Mouse (Mus musculus) neutrophil, adult 5-6 weeks (primary cell): Measurements from ENCODE around the gene Cdkn3. TPM values are rescaled to one million over a fixed set of nuclear protein-coding genes. Genes with fewer than 3 reads are reported as not detected.
"Not testable (repeated sequence)": the region's sequence is repeated elsewhere in the genome, so short reads cannot be mapped to it uniquely, and the experiment has no call there.

Experiments used
- ATAC-seq: fragments of 151-379, 151-347 bp; 2 replicates; pipeline ENCODE4 v1.8.0; 2017; ENCODE audit warnings: mild to moderate bottlenecking, moderate TSS enrichment; ENCODE audit not compliant: insufficient number of reproducible peaks, poor library complexity, low FRiP score, severe bottlenecking; ENCODE audit errors: extremely low read depth
- total RNA-seq: library from RNA; stranded (forward); fragments of 200-1000 nt; gene quantifications from 2 replicates; pipeline ENCODE4 v1.2.3, GENCODE M21; 2017

Gene Cdkn3
- total RNA-seq = 2.1 and 4.3 TPM in 2 replicates

- peak; percentile 99 for ATAC-seq
These were observed at the start of gene Cdkn3 for GRCm38 (mm10) chr14:46760355-46761029. Gene Cdkn3 (plus strand): TSS chr14:46760541.

GRCm38 (mm10) chr14:46718483-46718922 is 41.8 kb upstream of the Cdkn3 start:
- no peak for ATAC-seq

GRCm38 (mm10) chr14:46722031-46722430 is 38.3 kb upstream of the Cdkn3 start:
- ATAC-seq = no peak

- ATAC-seq = no peak
These were observed 36.5 kb upstream of the Cdkn3 start for GRCm38 (mm10) chr14:46723828-46724227.

- no peak for ATAC-seq
These were observed 35.4 kb upstream of the Cdkn3 start for GRCm38 (mm10) chr14:46724941-46725340.

DNA sequence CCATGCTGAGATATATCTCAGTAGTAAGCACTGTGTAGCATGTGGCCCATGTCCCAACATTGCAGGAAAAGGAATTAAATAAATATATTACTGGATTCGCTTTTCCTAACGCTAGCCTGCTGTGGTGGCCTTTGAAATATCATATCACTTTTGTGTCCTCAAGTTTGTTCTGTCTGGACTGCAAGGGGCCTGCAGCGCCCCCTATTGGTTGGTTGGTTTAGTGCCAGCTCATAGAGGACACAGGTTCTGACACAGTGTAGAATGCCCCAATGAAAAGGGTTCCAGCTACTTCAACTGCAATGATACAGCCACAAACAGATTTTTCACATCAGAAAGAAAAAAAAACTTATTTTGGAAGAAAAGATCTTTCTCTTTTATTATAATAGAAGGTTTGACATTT is 34.6 kb upstream of the Cdkn3 start:
- no peak for ATAC-seq

- no peak for ATAC-seq
These were observed 26.1 kb upstream of the Cdkn3 start for GRCm38 (mm10) chr14:46734262-46734661.

DNA sequence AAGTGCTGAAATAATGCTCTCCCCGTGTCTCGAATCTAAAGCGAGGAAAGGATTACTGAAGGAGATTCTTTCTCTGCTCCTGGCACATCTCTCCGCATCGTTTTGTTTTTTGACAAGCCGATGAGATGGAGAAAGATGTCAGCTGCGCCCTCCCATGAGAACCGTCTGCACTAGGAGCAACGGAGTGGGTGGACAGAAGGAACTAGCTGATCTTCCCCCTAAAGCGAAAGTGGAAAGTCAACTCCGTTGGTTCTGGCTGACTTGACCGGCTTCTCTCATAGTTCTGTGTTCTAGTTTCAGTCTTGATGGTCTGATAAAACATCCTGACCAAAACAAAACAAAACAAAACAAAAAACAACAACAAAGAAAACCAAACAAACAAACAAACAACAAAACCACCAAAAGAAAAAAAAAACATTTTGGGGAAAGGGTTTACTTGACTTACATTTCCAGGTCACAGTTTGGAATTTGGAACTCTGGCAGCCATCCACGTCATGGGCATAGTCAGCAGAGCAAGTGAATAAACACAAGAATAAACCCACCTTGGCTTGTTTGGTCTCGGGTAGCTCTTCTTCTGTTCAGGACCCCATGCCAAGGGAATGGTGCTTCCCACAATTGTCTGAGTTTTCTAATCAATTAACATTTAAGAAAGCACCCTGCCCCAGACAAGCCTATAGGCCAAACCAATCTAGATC is 25.4 kb upstream of the Cdkn3 start:
- ATAC-seq = no peak

DNA sequence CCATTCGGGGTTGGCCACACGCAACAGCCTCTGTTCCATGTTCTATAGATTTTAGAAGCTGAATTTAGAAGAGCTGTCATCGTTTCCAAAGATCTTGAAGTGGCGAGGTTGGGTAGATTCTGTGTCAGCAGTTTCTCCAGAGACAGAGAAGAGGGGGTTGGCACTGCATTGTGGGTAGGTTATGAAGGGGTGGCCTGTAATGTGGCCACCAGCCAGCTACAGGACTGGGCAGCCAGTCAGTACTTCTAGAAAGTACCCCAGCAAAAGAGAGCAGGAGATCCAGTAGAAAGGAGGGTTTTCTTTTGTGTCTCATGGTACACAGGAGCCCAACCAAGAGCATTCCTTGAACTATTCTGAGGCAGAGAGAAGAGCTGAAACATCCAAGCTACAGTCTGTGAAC is 24.0 kb upstream of the Cdkn3 start:
- ATAC-seq = no peak

- ATAC-seq = not testable (repeated sequence)
These were observed 23.0 kb upstream of the Cdkn3 start for GRCm38 (mm10) chr14:46737346-46737745.

GRCm38 (mm10) chr14:46742674-46743073 is 17.7 kb upstream of the Cdkn3 start:
- no peak for ATAC-seq

GRCm38 (mm10) chr14:46745413-46745812 is 14.9 kb upstream of the Cdkn3 start:
- ATAC-seq = no peak

GRCm38 (mm10) chr14:46754371-46754770 is 6.0 kb upstream of the Cdkn3 start:
- not testable (repeated sequence) for ATAC-seq

GRCm38 (mm10) chr14:46755851-46756250 is 4.5 kb upstream of the Cdkn3 start:
- no peak for ATAC-seq

DNA sequence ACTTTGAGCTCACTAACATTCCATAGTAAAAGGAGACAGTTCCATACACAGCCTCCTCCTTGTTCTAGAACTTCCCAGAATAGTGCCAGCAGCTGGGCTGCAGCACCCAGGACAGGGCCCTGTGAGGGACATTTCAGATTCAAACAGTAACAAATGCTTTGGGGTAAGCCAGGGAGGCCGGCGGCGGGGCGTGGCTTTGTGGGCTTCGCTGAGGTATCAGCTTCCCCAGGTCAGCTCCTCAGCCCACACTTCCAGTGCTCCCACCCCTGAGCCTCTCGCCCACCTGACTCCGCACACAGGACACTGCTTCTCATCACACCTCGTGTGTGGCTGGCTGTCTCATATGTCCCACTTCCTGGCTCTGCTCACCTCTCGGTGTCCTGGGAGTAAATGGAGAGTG is 2.6 kb upstream of the Cdkn3 start:
- ATAC-seq = no peak

DNA sequence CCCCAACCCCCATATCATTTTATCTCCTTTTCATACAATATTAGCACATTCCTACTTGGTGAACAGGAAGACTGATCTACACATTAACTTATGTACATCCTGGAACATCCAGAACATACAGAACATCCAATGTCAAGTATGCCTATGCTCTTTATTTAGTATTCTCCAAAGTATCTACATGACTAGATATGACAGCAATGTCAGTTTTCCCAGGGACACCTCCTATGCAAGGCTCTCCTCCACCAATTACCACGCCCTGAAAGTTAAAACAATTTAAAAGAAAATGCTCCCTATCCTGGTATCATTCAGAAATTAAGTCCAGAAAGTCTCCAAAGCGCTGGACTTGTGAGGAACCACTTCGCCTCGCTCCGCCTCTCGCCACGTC is 379 bp upstream of the Cdkn3 start:
- no peak for ATAC-seq

- ATAC-seq = no peak
These were observed 845 bp downstream of the Cdkn3 start for GRCm38 (mm10) chr14:46761186-46761585.

DNA sequence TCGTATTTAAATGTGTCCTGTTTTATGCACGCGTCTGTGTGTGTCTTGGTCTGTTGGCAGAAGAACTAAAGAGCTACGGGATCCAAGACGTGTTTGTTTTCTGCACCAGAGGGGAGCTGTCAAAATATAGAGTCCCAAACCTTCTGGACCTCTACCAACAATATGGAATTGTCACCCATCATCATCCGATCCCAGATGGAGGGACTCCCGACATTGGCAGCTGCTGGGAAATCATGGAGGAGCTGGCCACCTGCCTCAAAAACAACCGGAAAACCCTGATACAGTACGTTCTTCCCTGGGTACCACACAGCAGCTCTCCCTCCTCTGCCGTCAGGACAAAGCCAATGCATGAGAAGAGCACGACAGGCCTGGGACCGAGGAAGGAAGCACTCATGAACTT is 6.8 kb downstream of the Cdkn3 start:
- no peak for ATAC-seq

DNA sequence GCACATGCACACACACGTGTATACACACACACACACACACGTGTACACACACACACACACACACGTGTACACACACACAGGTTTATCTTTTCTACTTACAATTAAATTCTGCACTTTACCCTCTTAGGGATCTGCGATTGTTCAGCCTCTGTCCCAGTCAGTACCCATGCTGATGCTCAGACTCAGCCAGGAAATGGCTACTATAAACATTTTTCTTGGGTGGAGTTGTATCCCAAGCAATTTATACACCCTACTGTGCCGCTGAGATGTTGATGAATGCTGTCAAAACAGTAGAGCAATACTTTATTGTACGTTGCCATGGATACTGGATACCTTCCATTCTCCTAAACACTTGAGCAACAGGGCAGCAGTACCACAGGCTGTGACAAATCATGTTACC is 9.7 kb downstream of the Cdkn3 start:
- no peak for ATAC-seq

- no peak for ATAC-seq
These were observed 18.4 kb downstream of the Cdkn3 start for GRCm38 (mm10) chr14:46778756-46779155.

GRCm38 (mm10) chr14:46779217-46779616 is 18.9 kb downstream of the Cdkn3 start:
- ATAC-seq = no peak
